Mouse (Mus musculus) kidney, postnatal 14 days (tissue): Measurements from ENCODE around the gene Sptssb.
A peak's percentile ranks its signal among the peaks of the same experiment; 100 is the strongest.

Experiments used
- DNase-seq: peaks from one replicate; pipeline ENCODE4 v3.0.0; 2022; ENCODE audit warnings: mixed read lengths

Gene Sptssb

GRCm38 (mm10) chr3:69859858-69860588, at the start of gene Sptssb:
Sptssb (minus strand) TSS chr3:69859940.
- DNase-seq: peak; percentile 74

- no peak for DNase-seq
Observed at GRCm38 (mm10) chr3:69908074-69908473, 48.3 kb upstream of the Sptssb start.

DNA sequence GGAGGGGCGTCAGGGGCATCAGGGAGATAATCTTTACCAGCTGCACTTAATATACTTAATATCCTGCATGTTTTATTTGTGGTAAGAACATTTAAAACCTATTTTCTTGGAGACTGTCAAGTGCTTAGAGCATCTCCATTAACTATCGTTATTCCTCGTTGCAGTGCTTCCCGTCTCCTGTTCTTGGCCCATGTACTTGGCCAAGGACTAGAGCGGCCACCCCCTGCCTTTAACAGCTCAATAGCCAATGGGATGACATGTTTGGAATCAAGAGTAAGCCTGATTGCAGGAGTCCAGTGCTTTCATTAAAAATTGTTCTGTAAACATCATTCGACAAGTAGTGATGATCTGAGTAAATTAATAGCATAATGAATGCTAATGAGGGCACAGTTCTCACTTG, 47.8 kb upstream of the Sptssb start:
- DNase-seq: no peak

DNA sequence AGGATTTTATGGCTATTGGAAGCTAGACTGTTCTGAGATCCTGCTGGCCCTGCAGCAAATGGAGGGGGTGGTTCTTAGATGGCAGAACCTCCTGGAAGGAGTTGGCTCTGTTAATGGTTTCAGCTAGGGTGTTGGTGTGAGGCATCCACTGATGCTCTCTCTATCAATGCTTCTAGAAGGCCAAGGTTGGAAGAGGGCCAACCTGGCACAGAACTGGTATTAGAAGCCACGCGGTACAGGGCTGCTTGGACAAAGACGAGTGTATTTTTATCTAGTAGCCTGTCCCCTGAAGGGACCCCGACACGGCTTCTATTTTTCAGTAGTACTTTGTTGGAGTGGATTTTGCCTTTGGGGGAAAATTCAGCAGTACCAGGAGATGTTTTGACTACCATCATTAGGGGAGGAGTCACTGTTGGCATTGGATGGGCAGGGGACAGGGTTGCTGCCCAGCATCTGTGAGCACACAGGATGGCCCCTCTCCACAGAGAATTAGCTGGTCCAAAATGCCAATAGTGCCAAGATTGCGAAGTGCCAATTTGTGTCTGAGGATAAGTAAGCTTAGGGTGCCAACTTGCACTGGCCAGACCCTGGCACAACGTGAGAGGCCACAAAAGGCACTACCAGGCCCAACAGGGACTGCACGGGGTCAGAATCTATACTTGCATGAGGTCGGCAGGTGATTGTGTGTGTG, 43.2 kb upstream of the Sptssb start:
- no peak for DNase-seq

- no peak for DNase-seq
Observed at GRCm38 (mm10) chr3:69902382-69902781, 42.6 kb upstream of the Sptssb start.

- no peak for DNase-seq
Observed at GRCm38 (mm10) chr3:69901874-69902381, 42.2 kb upstream of the Sptssb start.

- no peak for DNase-seq
Observed at GRCm38 (mm10) chr3:69900335-69900734, 40.6 kb upstream of the Sptssb start.

- peak; percentile 49 for DNase-seq
Observed at GRCm38 (mm10) chr3:69897917-69898594, 38.3 kb upstream of the Sptssb start.

- no peak for DNase-seq
Observed at GRCm38 (mm10) chr3:69895516-69895915, 35.8 kb upstream of the Sptssb start.

DNA sequence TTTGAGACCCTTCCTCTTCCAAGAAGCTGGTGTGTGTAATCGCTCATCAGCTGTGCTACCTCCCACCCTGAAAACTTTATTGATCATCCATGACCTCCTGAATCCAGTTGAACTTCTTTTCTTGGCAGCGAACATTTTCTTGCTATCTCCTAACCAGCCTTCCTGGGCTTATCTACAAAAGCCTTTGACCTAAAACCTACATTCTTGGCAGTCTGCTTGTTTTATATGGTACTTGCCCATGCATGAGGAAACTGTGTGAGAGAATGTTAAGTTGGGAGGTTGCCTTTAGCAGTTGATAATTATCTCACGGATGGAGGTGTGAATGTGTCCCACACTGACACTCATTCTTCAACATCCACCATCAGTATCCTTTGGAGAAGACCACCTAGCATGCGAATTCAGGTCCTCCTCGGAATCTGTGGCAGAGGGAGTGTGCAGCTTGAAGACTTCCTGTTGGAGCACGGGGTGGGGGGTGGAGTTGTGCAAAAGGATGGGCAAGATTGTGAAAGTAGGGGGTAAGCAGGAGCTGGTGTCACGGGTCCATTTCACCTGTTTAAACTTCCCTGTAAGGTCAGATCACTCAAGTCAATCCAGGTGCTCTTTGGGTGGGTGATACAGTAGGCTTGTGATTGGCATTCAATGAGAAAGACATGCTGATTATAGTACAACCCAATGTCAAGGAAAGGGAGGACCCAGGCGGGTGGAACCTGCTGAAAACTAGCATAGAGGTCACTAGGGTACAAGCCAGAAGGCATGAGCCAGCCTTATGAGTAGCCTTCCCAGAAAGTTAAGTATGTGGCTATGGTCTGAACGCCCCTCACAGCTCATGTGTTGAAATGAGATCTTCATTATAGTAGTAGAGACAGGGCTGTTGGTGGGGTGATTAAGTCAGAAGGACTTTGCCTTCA, 32.7 kb upstream of the Sptssb start:
- DNase-seq: no peak

DNA sequence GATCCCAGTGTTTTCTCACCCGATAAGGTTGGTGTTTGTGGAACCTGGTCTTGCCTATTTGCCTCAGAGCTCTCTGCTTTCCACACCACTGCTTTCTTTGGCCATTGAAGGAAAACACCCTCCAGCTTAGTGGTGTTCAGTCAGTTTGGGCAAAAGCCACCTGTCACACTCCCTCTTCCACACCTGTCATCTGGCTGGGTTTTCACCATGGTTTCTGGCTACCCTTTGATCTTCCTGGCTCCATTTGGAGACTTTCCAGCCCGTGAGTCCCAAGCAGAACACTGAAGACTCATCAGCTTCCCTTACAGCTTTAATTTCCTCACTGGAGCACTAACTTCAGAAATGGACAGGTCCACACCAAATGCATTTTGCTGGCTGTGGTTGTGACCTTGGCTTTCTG, 26.1 kb upstream of the Sptssb start:
- peak; percentile 6 for DNase-seq

GRCm38 (mm10) chr3:69883710-69884109, 24.0 kb upstream of the Sptssb start:
- DNase-seq: no peak

DNA sequence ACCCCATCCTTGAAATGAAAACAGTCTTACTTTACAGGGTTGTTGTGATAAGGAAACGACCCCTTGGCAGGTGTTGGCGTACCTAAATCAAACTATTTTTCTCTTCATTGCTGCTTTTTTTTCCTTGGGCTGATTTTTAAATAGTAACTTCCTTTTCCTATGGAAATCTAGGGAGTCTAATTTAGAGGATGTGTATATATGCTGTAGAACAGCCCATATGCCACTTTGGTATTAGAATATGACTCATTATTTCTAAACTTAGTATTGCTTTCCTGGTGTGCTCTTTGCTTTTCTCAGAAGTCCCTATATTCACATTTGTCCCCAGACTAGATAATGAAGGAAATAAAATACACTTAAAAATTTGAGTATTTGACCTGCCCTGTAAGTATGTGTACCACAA, 17.8 kb upstream of the Sptssb start:
- no peak for DNase-seq

GRCm38 (mm10) chr3:69874721-69875120, 15.0 kb upstream of the Sptssb start:
- DNase-seq: no peak

DNA sequence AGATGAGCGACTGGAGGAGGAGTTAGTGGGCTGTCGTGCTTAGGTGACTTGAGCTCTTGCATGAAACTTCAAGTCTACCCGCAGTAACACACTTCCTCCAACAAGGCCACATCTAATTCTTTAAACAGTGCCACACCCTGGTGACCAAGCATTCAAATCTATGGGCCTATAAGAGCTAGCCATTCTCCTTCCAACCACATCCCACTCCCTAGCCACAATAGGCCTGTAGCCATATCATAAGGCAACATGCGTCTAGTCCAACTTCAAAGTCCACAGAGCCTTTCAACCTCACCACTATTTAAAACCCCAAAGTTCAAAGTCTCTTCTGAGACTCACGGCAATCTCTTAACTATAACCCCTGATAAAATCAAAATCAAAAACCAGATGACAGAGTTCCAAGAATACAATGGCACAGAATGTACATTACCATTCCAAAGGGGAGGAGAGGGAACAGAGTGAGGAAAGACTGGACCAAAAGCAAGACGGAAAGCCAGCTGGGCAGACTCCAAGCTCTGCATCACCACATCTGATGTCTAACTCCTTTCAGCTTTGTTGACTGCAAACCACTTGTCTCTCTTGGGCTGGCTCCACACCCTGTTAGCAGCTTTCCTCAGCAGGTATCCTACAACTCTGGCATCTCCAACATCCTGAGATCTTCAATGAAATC, 13.1 kb upstream of the Sptssb start:
- DNase-seq: no peak

GRCm38 (mm10) chr3:69871174-69871573, 11.4 kb upstream of the Sptssb start:
- no peak for DNase-seq

DNA sequence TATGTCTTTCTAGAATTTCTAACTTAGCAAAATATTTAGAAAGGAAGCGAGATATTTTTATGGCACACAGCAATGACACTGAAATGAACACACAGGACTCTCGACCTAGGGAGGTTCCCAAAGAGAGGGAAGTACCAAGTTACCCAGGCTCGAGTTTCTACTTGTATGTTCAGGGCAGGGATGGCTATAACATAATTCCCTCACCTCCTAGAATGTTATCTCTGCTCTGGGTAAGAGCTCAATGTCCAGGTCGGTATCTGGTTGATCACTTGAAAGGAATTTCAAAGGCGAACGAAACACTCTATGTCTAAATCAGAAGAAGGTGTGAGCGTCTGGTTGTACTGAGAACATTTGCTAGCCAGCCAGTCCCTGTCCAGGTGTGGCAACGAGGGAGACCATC, 10.0 kb upstream of the Sptssb start:
- DNase-seq: no peak

DNA sequence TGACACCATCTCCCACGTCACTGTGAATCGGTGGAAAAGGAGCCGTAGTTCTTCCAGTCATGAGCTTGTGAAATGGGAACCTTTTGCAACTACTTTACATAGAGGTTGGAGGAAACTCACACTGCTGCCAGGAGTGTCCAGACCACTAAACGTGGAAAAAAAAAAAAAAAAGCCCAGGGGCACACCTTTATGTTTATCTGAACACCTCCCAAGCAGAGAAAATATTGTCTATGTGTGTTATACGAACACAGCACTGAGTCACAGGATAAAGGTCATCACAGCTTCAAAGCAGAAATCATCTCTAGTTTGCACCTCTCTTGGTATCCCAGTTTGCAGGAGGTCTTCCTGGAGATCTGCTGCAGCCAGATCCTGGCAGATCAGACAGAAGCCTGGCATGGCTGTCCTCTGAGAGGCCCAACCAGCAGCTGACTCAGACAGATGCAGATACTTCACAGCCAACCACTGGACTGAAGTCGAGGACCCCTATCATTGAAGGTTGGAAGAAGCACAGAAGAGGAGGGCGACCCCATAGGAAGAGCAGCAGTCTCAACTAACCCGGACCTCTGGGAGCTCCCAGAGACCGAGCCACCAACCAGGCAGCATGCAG, 2.2 kb upstream of the Sptssb start:
- DNase-seq: no peak

- DNase-seq: peak; percentile 13
Observed at GRCm38 (mm10) chr3:69860589-69861521, 1.1 kb upstream of the Sptssb start.

DNA sequence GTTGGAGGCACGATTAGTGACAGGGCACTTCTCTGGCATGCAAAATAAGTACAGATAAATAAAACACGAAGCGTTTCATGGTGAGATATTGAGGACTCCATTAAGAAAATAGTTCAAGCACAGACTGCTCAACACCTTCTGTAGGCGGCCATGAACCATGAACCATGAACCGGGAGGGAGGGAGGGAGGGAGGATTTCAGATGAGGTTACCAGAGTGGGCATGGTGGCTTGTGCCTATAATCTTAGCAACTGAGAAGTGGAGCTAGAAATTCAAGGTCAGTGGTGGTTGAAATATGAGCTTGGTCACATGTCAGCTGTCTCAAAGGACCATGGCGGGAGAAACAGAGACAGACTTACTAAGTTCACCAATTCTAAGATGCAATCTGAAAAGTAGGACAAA, 20.3 kb downstream of the Sptssb start:
- no peak for DNase-seq
